Mouse (Mus musculus) lung, postnatal 36 days (tissue): ENCODE measurements at regions not wholly inside any gene's neighbourhood (a gene's known extent, or its start where the extent isn't known, plus 50 kb on each side); places are given as distances from the start of the nearest gene placed in this dataset.

Experiments
- DNase-seq: peaks from one replicate; pipeline ENCODE4 v3.0.0; 2022; ENCODE audit warnings: mixed read lengths

- no peak for DNase-seq
Observed at GRCm38 (mm10) chr9:71420064-71420463, 65.7 kb downstream of the Polr2m start.

GRCm38 (mm10) chr9:71418531-71418930 is 67.2 kb downstream of the Polr2m start:
- DNase-seq = no peak

- DNase-seq = no peak
Observed at GRCm38 (mm10) chr9:71417248-71417647, 68.5 kb downstream of the Polr2m start.

- DNase-seq = no peak
Observed at GRCm38 (mm10) chr9:71411171-71411570, 74.6 kb downstream of the Polr2m start.

- no peak for DNase-seq
Observed at GRCm38 (mm10) chr9:71409925-71410324, 75.8 kb downstream of the Polr2m start.

- no peak for DNase-seq
Observed at GRCm38 (mm10) chr9:71408946-71409345, 76.8 kb downstream of the Polr2m start.

GRCm38 (mm10) chr9:71404396-71405135 is 81.2 kb downstream of the Polr2m start:
- DNase-seq = no peak

GRCm38 (mm10) chr9:71401667-71402066 is 84.1 kb downstream of the Polr2m start:
- DNase-seq = no peak

- DNase-seq = no peak
Observed at GRCm38 (mm10) chr9:71399346-71399745, 86.4 kb downstream of the Polr2m start.

- no peak for DNase-seq
Observed at GRCm38 (mm10) chr9:71396784-71397183, 89.0 kb downstream of the Polr2m start.

GRCm38 (mm10) chr9:71390221-71390620 is 95.5 kb downstream of the Polr2m start:
- DNase-seq = no peak

- no peak for DNase-seq
Observed at GRCm38 (mm10) chr9:71387426-71387825, 98.3 kb downstream of the Polr2m start.

GRCm38 (mm10) chr9:71383901-71384300 is 101.8 kb downstream of the Polr2m start:
- DNase-seq = no peak

- DNase-seq = no peak
Observed at GRCm38 (mm10) chr9:71379731-71380250, 105.9 kb downstream of the Polr2m start.

- no peak for DNase-seq
Observed at GRCm38 (mm10) chr9:71369760-71370159, 116.0 kb downstream of the Polr2m start.

GRCm38 (mm10) chr9:71369202-71369601 is 116.5 kb downstream of the Polr2m start:
- DNase-seq = no peak

- no peak for DNase-seq
Observed at GRCm38 (mm10) chr9:71366573-71366972, 119.2 kb downstream of the Polr2m start.

- DNase-seq = no peak
Observed at GRCm38 (mm10) chr9:71365177-71365738, 120.5 kb downstream of the Polr2m start.

GRCm38 (mm10) chr9:71364047-71364665 is 121.6 kb downstream of the Polr2m start:
- no peak for DNase-seq

GRCm38 (mm10) chr9:71362401-71362800 is 123.3 kb downstream of the Polr2m start:
- no peak for DNase-seq

- DNase-seq = no peak
Observed at GRCm38 (mm10) chr9:71361961-71362360, 123.8 kb downstream of the Polr2m start.

GRCm38 (mm10) chr9:71361311-71361710 is 124.4 kb downstream of the Polr2m start:
- no peak for DNase-seq

GRCm38 (mm10) chr9:71360676-71361075 is 125.1 kb downstream of the Polr2m start:
- no peak for DNase-seq

- peak; percentile 69 for DNase-seq
Observed at GRCm38 (mm10) chr9:71358961-71359360, 126.8 kb downstream of the Polr2m start.
